Mouse (Mus musculus): Measurements from ENCODE around the gene Bcl9. TPM values are rescaled to one million over a fixed set of nuclear protein-coding genes. Genes with fewer than 3 reads are reported as not detected.

Bcl9 gene
- polyA plus RNA-seq, 1 experiment, result 9.1 TPM

DNA sequence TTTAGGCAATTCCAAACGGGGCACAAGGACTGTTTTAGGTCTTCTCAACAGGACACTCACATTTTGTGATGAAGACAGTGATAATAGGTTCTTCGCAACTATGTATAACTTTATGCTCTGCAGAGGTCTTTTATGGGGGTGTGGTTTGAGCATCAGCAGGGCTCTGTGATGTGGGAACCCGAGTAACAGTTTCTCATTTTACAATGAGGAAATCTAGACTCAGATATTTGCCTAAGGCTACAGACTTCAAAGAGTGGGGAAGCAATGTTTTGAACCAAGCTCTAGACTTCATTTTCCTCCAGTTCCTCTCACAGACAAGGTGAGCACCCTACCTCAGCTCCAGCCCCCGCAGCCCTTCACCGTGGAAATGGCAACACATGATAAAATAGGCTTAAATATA is 23.8 kb downstream of the Bcl9 start:
- Histone ChIP-seq H3K27me3 (ENCODE audit: control insufficient read depth, insufficient read depth, low read length) (no peaks in the 10 kb centered on the region), H3K36me3 (ENCODE audit: control insufficient read depth, insufficient read depth, low read length) (no peaks in the 10 kb centered on the region), H3K4me1 (ENCODE audit: control insufficient read depth, insufficient read depth, low read length) (no peaks in the 10 kb centered on the region), H3K27ac (ENCODE audit: control insufficient read depth, insufficient read depth, low read depth, low read length) (no peak overlapping the region), H3K4me3 (ENCODE audit: control insufficient read depth, low read depth, low read length) (no peak overlapping the region)
- no peak for TF ChIP-seq POLR2A (IDR thresholded peaks at IDR 0.05; ENCODE audit: control insufficient read depth, low read depth, low read length)
- no peak for TF ChIP-seq CTCF (IDR thresholded peaks at IDR 0.05; ENCODE audit: control insufficient read depth, insufficient read depth, insufficient replicate concordance, low read depth, low read length)

DNA sequence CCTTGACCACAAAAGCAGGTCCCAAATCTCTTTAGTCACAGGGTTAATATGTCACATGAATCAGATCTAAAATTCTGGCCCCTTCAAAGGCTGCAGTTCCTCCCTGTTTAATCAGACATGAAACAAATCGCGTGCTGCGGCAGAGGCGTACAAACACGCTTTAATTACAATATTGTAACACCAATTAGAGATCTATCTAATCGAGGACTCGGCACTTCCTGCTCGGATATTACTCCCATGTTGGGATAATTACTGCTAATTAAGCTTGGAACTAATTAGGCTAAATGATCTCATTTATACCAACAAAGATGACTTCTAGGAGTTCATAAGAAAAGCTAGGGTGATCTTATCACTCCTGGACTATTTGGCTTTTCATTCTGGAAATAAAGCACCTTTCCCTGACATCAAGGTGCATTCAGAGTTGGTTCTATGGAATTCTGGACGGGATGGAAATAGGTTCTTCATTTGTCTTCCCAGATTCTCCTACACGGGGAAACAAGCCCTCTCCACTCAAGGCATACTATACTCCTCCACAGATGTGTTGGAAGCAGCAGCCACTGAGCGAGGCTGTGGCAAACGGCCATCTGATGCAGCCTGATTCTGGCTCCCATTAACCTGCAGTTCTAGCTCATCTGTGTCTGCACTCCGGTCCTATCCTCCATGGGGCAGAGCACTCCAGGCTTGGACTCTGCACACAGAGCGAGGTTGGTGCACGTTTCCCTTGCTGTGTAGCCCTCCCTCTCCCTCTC is 31.9 kb downstream of the Bcl9 start:
- H3K27ac ChIP-seq (ENCODE audit: control insufficient read depth, insufficient read depth, low read depth, low read length), result no peak overlapping the region
- no peaks in the 10 kb centered on the region for H3K36me3 ChIP-seq (ENCODE audit: control insufficient read depth, insufficient read depth, low read length)
- H3K27me3 ChIP-seq (ENCODE audit: control insufficient read depth, insufficient read depth, low read length), result no peaks in the 10 kb centered on the region
- no peaks in the 10 kb centered on the region for H3K4me1 ChIP-seq (ENCODE audit: control insufficient read depth, insufficient read depth, low read length)
- H3K4me3 ChIP-seq (ENCODE audit: control insufficient read depth, low read depth, low read length), result no peak overlapping the region
- TF ChIP-seq POLR2A (IDR thresholded peaks at IDR 0.05; ENCODE audit: control insufficient read depth, low read depth, low read length) (no peak), CTCF (IDR thresholded peaks at IDR 0.05; ENCODE audit: control insufficient read depth, insufficient read depth, insufficient replicate concordance, low read depth, low read length) (no peak)

DNA sequence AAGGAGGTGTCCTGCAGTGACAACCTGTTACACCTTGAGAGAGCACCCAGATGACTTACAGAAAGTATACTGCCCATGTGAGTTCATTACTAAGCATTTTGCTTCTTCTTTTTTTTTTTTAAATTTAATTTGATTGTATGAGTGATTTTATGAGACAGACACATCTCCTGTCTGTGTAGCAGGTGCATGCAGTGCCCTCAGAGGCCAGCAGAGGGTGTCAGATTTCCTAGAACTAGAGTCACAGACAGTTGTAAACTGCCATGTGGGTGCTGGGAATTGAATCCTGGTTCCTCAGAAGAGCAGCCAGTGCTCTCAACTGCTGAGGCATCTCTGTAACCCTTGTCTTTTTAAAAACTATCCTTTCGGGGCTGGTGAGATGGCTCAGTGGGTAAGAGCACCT is 35.5 kb downstream of the Bcl9 start:
- Histone ChIP-seq H3K27ac (ENCODE audit: control insufficient read depth, insufficient read depth, low read depth, low read length) (no peak overlapping the region), H3K36me3 (ENCODE audit: control insufficient read depth, insufficient read depth, low read length) (no peaks in the 10 kb centered on the region)

DNA sequence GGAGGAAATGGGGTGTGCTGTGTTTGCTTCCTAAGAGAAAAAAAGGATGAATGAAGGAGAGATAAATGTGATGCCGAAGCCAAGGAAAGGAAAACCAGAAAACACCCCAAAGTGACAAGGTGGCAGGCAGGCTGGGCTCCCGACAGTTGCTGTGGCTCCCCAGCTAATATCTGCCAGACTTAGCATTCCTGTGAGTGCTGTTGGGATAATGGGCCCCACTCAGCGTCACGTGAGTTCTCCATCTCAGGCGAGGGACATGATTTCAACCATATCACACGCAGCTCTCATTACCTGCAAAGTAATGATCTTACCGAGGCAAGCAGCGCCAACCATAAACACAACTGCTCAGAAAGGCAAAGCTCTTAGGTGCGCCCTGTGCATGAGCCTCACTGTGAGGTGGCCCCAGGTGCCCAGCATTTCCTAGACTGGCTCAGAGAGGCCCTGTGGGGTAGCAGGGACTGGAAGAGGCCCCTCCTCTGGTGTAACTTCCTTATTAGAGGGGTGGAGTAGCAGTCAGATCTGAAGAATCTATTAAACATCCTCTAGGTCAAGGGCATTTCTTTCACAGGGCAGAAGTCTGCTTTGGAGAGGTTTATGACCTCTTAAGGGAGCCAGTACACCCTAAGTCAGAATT is 41.9 kb downstream of the Bcl9 start:
- Histone ChIP-seq H3K4me3 (ENCODE audit: control insufficient read depth, low read depth, low read length) (no peak overlapping the region), H3K4me1 (ENCODE audit: control insufficient read depth, insufficient read depth, low read length) (no peaks in the 10 kb centered on the region; the same call in 1 of the 2 replicates), H3K36me3 (ENCODE audit: control insufficient read depth, insufficient read depth, low read length) (no peaks in the 10 kb centered on the region), H3K27me3 (ENCODE audit: control insufficient read depth, insufficient read depth, low read length) (no peaks in the 10 kb centered on the region), H3K27ac (ENCODE audit: control insufficient read depth, insufficient read depth, low read depth, low read length) (no peak overlapping the region)
- TF ChIP-seq CTCF (IDR thresholded peaks at IDR 0.05; ENCODE audit: control insufficient read depth, insufficient read depth, insufficient replicate concordance, low read depth, low read length), result no peak
- TF ChIP-seq POLR2A (IDR thresholded peaks at IDR 0.05; ENCODE audit: control insufficient read depth, low read depth, low read length), result no peak

More for the DNA sequence above, 35.5 kb downstream of the Bcl9 start:
- Histone ChIP-seq H3K4me1 (ENCODE audit: control insufficient read depth, insufficient read depth, low read length) (no peaks in the 10 kb centered on the region), H3K27me3 (ENCODE audit: control insufficient read depth, insufficient read depth, low read length) (no peaks in the 10 kb centered on the region), H3K4me3 (ENCODE audit: control insufficient read depth, low read depth, low read length) (no peak overlapping the region)
- TF ChIP-seq POLR2A (IDR thresholded peaks at IDR 0.05; ENCODE audit: control insufficient read depth, low read depth, low read length) (no peak), CTCF (IDR thresholded peaks at IDR 0.05; ENCODE audit: control insufficient read depth, insufficient read depth, insufficient replicate concordance, low read depth, low read length) (peak; percentile 43; the same call in 1 of the 2 replicates)

DNA sequence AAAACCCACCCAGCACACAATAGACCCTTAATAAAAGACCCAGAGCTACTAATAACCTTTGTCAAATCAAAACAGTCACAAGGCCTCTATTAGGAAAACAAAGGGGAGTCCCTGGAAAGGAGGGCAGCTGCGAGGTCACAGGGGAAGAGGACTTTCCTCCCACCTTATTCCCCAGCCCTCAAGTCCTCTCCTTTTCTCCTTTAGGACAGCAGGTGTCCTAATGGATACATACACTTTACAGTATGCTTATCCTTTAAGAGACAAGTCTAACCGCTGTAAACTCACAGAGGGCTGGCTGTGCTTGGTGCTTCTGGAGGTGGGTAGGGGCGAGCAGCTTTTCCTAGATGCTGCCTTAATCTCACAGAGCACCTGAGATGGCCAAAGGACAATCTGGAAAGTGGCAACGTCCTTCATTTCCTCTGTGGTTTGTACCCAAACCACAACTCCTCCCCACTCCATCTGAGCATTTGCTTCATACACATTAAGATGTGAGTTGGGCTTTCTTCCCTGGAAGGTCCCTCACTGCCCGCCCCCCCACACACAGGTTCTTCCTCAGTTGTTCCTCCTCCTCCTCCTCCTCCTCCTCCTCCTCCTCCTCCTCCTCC is 42.8 kb downstream of the Bcl9 start:
- no peak overlapping the region for H3K4me3 ChIP-seq (ENCODE audit: control insufficient read depth, low read depth, low read length)
- no peaks in the 10 kb centered on the region; the same call in 1 of the 2 replicates for H3K4me1 ChIP-seq (ENCODE audit: control insufficient read depth, insufficient read depth, low read length)
- no peak overlapping the region for H3K27ac ChIP-seq (ENCODE audit: control insufficient read depth, insufficient read depth, low read depth, low read length)
- H3K27me3 ChIP-seq (ENCODE audit: control insufficient read depth, insufficient read depth, low read length), result no peaks in the 10 kb centered on the region
- no peaks in the 10 kb centered on the region for H3K36me3 ChIP-seq (ENCODE audit: control insufficient read depth, insufficient read depth, low read length)
- TF ChIP-seq CTCF (IDR thresholded peaks at IDR 0.05; ENCODE audit: control insufficient read depth, insufficient read depth, insufficient replicate concordance, low read depth, low read length) (no peak), POLR2A (IDR thresholded peaks at IDR 0.05; ENCODE audit: control insufficient read depth, low read depth, low read length) (no peak)

DNA sequence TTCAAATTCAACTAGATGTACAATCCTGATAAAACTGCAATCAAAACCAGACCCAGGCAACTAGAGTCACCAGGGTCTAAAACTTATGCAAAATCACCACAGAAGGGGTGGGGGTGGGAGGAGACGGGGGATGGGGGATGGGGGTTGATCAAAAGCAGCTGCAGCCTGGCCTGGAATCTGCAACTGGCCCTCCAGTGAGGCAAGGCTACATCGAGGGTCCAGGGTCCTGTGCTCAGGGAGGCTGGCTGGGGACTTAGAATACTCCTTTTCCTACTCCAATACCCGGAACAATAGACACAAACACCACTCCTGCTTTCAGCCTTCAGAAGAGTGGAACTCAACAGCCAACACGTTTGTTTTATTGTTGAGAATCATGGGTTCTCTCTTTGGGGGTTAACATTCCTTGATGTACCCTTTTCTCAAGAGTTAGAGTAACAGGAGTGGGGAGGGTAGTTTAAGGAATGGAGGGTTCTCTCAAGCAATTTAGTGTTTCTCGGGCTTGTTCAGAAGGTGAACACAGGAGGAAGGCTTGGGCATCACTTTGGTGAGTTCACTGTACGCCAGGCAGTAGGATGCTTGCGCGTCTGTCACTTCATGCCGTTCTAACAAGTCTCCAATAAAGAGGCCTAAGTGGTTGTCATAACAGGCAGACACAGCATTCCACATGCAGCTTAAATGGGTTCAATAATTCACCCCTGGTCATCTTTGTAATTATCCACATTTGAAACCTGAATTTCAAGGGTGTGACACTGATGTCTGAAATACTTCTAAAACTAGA is 43.7 kb downstream of the Bcl9 start:
- H3K27ac ChIP-seq (ENCODE audit: control insufficient read depth, insufficient read depth, low read depth, low read length), result no peak overlapping the region
- H3K27me3 ChIP-seq (ENCODE audit: control insufficient read depth, insufficient read depth, low read length), result no peaks in the 10 kb centered on the region
- no peaks in the 10 kb centered on the region; the same call in 1 of the 2 replicates for H3K4me1 ChIP-seq (ENCODE audit: control insufficient read depth, insufficient read depth, low read length)
- H3K36me3 ChIP-seq (ENCODE audit: control insufficient read depth, insufficient read depth, low read length), result no peaks in the 10 kb centered on the region
- H3K4me3 ChIP-seq (ENCODE audit: control insufficient read depth, low read depth, low read length), result no peak overlapping the region
- TF ChIP-seq CTCF (IDR thresholded peaks at IDR 0.05; ENCODE audit: control insufficient read depth, insufficient read depth, insufficient replicate concordance, low read depth, low read length) (no peak), POLR2A (IDR thresholded peaks at IDR 0.05; ENCODE audit: control insufficient read depth, low read depth, low read length) (no peak)
